Mouse (Mus musculus) bone marrow, adult 2 months (tissue): ENCODE results near the gene Slc9a1.

Source experiments
- CTCF ChIP-seq: fragments of 200-500 bp; IDR thresholded peaks from 2 replicates; pipeline ENCODE4 v1.5.1; 2011; ENCODE audit warnings: low read length, control low read depth; ENCODE audit not compliant: control insufficient read depth, insufficient read depth
- POLR2A ChIP-seq: fragments of 200-500 bp; IDR thresholded peaks from 2 replicates; pipeline ENCODE4 v1.6.1; 2011; ENCODE audit warnings: low read depth, mild to moderate bottlenecking, control low read depth, low read length, borderline replicate concordance; ENCODE audit not compliant: control insufficient read depth

GRCm38 (mm10) chr4:133400098-133400497 lies 30.6 kb downstream of the Slc9a1 start:
- TF ChIP-seq CTCF (no peak), POLR2A (no peak)
